16 mouse cellular contexts compared by ENCODE assay signal in genomic region chr11:22057538-22057937, GRCm38 (mm10). TPM values are rescaled to one million over a fixed set of nuclear protein-coding genes. Genes with fewer than 3 reads are reported as not detected.
"Had no signal": no experiment of that assay in that cellular context is flagged by ENCODE, and none has a peak within 500 bp of the region (broad histone marks: within the 10 kb centered on the region; RNA-seq: fewer than 3 reads in every experiment).

No protein-coding gene starts in this region.

- DNase-seq: kidney, adult 2 months; kidney, postnatal 14 days; layer of hippocampus, adult 9-11 months; layer of hippocampus, postnatal 36 days; liver; liver, embryonic 13.5 days; liver, postnatal 0 days; lung, postnatal 14 days; thymus, postnatal 4 days had no signal

- H3K9me3 ChIP-seq: kidney, embryonic 15.5 days; limb, embryonic 12.5 days; liver, embryonic 13.5 days; lung, embryonic 15.5 days; megakaryocyte, embryonic 14.5 days; neural tube, embryonic 12.5 days had no signal

- H3K9ac ChIP-seq: kidney, embryonic 15.5 days; limb, embryonic 12.5 days; liver, embryonic 13.5 days; liver, postnatal 0 days; lung, embryonic 15.5 days; neural tube, embryonic 12.5 days had no signal

- H3K4me3 ChIP-seq: kidney, embryonic 15.5 days; limb, embryonic 12.5 days; liver, embryonic 13.5 days; lung, embryonic 15.5 days; megakaryocyte, embryonic 14.5 days; neural tube, embryonic 12.5 days had no signal

- H3K4me1 ChIP-seq: kidney, embryonic 15.5 days; limb, embryonic 12.5 days; liver, embryonic 13.5 days; lung, embryonic 15.5 days; megakaryocyte, embryonic 14.5 days; neural tube, embryonic 12.5 days had no signal

- ATAC-seq: liver, postnatal 0 days had no signal

- H3K27me3 ChIP-seq: kidney, embryonic 15.5 days; limb, embryonic 12.5 days; liver, embryonic 13.5 days; lung, embryonic 15.5 days; megakaryocyte, embryonic 14.5 days; neural tube, embryonic 12.5 days had no signal

- H3K4me2 ChIP-seq: kidney, embryonic 15.5 days; limb, embryonic 12.5 days; liver, embryonic 13.5 days; lung, embryonic 15.5 days; neural tube, embryonic 12.5 days had no signal

- H3K36me3 ChIP-seq: kidney, embryonic 15.5 days; liver, embryonic 13.5 days; lung, embryonic 15.5 days; neural tube, embryonic 12.5 days had no signal

- H3K27ac ChIP-seq: kidney, embryonic 15.5 days; limb, embryonic 12.5 days; liver, embryonic 13.5 days; lung, embryonic 15.5 days; macrophage; neural tube, embryonic 12.5 days; stomach, postnatal 0 days had no signal

RNA-seq across cellular contexts. Expression of gene Otx1, which starts 54.8 kb away (rescaled TPM):
- polyA plus RNA-seq: kidney, adult 2 months; liver, embryonic 13.5 days; liver, postnatal 0 days; macrophage; neural tube, embryonic 12.5 days; stomach, postnatal 0 days had no signal
